Mouse (Mus musculus) cortical plate, adult 2 months (tissue): ENCODE measurements around the gene Gcdh. TPM values are rescaled to one million over a fixed set of nuclear protein-coding genes. Genes with fewer than 3 reads are reported as not detected.

ENCODE experiments used
- H3K27ac ChIP-seq: fragments of 200-500 bp; 2 replicates; pipeline ENCODE4 v1.5.1; 2012; ENCODE audit warnings: low read length, control low read depth, inconsistent platforms; ENCODE audit not compliant: insufficient read depth
- H3K4me1 ChIP-seq: fragments of 200-500 bp; 2 replicates; pipeline ENCODE4 v1.6.1; 2011; ENCODE audit warnings: low read length; ENCODE audit not compliant: control insufficient read depth, insufficient read depth
- H3K4me3 ChIP-seq: fragments of 200-500 bp; 2 replicates; pipeline ENCODE4 v1.5.1; 2011; ENCODE audit warnings: mild to moderate bottlenecking, low read length, control low read depth; ENCODE audit not compliant: insufficient read depth
- CTCF ChIP-seq: fragments of 200-500 bp; IDR thresholded peaks from 2 replicates; pipeline ENCODE4 v1.5.1; 2011; ENCODE audit warnings: mild to moderate bottlenecking, control low read depth, low read length; ENCODE audit not compliant: insufficient read depth; ENCODE audit errors: extremely low read depth
- POLR2A ChIP-seq: fragments of 200-500 bp; IDR thresholded peaks from 2 replicates; pipeline ENCODE4 v1.6.1; 2011; ENCODE audit warnings: mild to moderate bottlenecking, low read length, control low read depth; ENCODE audit not compliant: insufficient read depth; ENCODE audit errors: extremely low read depth
- polyA plus RNA-seq: library from polyadenylated mRNA; depleted of rRNA; stranded (reverse); fragments of >200 nt; gene quantifications from 2 replicates; pipeline ENCODE4 v1.2.3, GENCODE M21; 2012

Gene Gcdh
- polyA plus RNA-seq, 1 experiment: 81.5 TPM

DNA sequence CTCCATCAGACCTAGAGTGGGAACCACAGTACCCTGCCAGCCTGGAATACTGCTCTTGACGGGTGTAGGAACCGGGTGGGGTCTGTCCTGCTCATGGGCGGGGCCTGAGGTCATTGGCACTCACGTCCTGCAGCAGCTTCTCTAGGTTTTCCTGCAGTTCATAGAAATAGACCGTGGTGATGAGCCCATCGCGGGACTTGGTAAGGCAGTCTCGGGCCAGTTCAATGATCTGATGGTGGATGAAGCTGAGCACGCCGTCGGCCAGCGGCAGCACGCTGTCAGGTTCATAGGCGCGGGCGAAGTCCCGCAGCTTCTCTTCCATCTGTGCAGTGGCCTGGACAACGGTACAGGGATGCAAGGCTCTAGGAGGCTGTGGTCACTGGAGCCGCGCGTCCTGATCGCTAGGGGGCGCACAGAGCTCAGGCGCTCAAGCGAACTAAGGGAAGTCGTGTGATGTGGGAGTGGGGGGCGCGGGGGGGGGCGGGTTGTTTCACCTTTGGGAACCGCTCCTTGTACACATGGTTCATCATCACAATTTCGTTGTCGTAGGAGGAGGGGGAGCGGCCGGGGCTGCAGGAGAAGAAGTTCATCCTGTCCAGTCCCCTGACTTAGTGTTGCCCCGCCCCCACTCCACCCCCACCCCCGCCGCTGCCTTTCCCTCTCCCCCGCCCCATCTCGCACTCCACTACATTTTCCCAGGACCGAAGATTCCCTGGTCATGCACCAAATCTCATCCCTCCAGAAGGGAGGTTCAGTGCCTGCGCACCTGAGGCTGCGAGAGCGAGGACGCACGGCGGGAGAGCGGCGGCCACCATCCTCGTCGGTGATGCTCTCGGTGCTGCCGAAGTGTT, 35.0 kb upstream of the Gcdh start:
- H3K27ac ChIP-seq: no peak overlapping the region
- peaks cover 2% of the 10 kb centered on the region; the same call in 1 of the 2 replicates for H3K4me1 ChIP-seq
- peak overlapping the region; percentile 10; the same call in 1 of the 2 replicates for H3K4me3 ChIP-seq
- TF ChIP-seq CTCF (peak; percentile 70), POLR2A (no peak)

- H3K27ac ChIP-seq: no peak overlapping the region
- no peak for TF ChIP-seq CTCF
- TF ChIP-seq POLR2A: no peak
- no peak overlapping the region for H3K4me3 ChIP-seq
- H3K4me1 ChIP-seq: no peaks in the 10 kb centered on the region
Observed at GRCm38 (mm10) chr8:84927513-84927912, 33.8 kb upstream of the Gcdh start.

DNA sequence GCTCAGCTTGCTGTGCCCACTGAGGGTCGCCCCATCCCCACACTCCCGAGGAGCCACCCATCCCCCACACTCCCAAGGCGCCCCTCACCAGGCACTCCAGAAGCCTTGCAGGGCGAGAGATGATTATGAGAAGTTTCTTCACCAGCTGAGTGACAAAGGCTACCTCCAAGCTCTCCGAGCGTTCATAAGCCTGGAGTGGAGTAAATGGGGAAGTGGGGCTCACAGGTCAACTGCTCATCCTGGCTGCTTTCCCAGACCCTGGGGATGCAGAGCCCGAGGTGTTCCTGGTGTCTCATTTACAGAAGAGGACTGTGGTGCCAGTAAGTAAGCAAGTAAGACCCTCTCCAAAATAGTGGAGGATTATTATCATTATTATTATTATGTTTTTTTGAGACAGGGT, 31.8 kb upstream of the Gcdh start:
- no peak overlapping the region for H3K27ac ChIP-seq
- no peak for TF ChIP-seq CTCF
- no peak for TF ChIP-seq POLR2A
- H3K4me3 ChIP-seq: no peak overlapping the region
- H3K4me1 ChIP-seq: no peaks in the 10 kb centered on the region

DNA sequence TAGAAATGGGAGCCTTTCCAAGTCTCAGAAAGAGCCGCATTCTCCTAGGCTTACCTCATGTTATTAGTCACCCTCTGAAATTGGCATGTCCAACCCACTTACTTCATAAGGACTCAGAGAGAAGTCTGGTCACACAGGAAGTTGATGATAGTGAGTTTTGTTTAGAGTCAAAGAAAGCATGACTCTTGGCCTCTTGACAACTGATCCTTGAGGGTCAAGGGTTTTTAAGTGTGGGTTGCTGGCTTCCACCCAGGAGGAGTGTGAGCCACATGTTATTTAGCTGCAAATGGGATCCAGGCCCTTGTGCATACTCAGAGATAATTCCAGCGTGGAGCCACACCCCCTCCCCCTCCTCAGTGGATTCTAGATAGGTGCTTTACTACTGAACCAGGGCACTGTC, 27.9 kb upstream of the Gcdh start:
- Histone ChIP-seq H3K4me3 (no peak overlapping the region), H3K27ac (no peak overlapping the region), H3K4me1 (no peaks in the 10 kb centered on the region)
- TF ChIP-seq POLR2A (no peak), CTCF (no peak)

DNA sequence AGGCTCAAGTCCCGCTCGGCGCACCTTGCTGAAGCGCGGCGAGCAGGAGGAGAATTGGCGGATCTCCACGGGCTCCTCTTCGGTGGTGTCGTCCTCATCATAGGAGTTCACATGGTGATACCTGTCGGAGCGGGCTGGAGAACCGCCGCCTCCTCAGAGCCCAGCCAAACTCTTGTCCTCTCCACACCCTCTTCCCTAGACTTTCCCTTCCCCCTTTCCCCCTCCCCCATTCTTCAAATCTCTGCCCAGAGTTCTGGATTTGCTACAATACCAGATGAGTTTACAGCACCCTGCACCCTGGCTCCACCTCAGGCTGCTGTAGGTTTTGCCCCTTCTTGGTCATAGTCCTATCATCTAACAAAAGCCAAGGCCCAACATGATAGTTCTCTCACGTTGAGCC, 24.9 kb upstream of the Gcdh start:
- no peak overlapping the region for H3K4me3 ChIP-seq
- H3K27ac ChIP-seq: no peak overlapping the region
- no peak for TF ChIP-seq POLR2A
- TF ChIP-seq CTCF: no peak
- no peaks in the 10 kb centered on the region for H3K4me1 ChIP-seq

GRCm38 (mm10) chr8:84917781-84918180, 24.1 kb upstream of the Gcdh start:
- Histone ChIP-seq H3K27ac (no peak overlapping the region), H3K4me3 (no peak overlapping the region), H3K4me1 (0 out of 2 replicates have a peak, but pooled peaks cover 2% of the 10 kb centered on the region)
- TF ChIP-seq CTCF: no peak
- TF ChIP-seq POLR2A: no peak

DNA sequence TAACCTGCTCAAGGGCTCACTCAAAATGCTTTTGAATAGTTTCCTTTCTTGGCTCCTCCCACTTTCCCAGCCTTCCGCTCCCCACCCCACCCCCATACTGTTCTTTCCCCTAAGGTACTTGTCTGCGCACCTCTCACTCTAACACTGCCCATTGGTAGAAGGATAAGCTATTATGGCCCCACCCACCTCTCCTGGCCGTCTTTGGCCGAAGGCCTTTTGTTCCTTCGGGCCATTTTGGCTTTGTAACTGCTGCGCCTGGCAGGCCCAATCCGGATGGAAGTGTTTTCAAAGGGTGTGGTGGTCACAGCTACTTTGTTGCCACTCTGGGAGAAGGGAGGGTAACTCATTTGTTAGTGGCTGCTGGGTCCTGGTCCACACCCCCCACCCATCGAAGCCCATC, 21.5 kb upstream of the Gcdh start:
- no peak for TF ChIP-seq POLR2A
- no peak for TF ChIP-seq CTCF

DNA sequence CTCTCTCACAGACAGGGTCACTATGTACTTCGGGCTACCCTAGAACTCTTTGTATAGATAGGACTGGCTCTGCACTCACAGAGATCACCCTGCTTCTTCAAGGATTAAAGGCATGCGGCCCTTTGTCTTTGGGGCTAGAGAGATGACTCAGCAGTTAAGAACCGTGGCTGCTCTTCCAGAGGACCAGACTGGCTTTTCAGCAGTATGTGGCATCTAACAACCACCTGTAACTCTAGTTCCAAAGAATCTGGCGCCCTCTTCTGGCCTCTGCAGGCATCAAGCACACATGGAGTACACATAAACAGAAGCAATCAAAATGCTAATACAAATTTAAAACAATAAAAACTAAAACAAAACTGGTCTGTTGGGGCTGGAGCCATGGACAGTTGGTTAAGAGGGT, 20.2 kb upstream of the Gcdh start:
- Histone ChIP-seq H3K27ac (no peak overlapping the region), H3K4me1 (0 out of 2 replicates have a peak, but pooled peaks cover 2% of the 10 kb centered on the region), H3K4me3 (no peak overlapping the region)
- TF ChIP-seq CTCF: peak; percentile 23; the same call in 1 of the 2 replicates
- TF ChIP-seq POLR2A: no peak

More for the DNA sequence above, 21.5 kb upstream of the Gcdh start:
- Histone ChIP-seq H3K27ac (no peak overlapping the region), H3K4me3 (no peak overlapping the region), H3K4me1 (0 out of 2 replicates have a peak, but pooled peaks cover 2% of the 10 kb centered on the region)

DNA sequence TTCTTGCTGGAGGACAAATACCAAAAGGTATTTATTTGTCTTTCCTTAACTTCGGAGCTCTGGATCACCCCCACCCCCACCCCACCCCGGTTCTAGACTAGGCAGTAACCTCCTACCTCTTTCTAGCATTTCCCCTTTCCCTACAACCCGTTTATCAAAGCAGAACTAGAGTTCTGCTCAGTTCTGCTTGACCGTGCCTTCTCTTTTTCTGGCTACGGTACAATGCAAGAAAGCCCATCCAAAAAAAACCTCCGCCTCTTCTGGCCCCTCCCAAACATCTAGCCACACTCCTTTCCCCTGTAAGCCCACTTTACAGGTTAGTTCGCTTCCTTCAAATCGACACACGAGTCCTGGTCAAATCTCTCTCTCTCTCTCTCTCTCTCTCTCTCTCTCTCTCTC, 19.8 kb upstream of the Gcdh start:
- Histone ChIP-seq H3K4me1 (0 out of 2 replicates have a peak, but pooled peaks cover 2% of the 10 kb centered on the region), H3K27ac (no peak overlapping the region), H3K4me3 (peak overlapping the region; percentile 8; the same call in 1 of the 2 replicates)
- TF ChIP-seq POLR2A: no peak
- TF ChIP-seq CTCF: no peak

- peak overlapping the region; percentile 8; the same call in 1 of the 2 replicates for H3K4me3 ChIP-seq
- no peak overlapping the region for H3K27ac ChIP-seq
Observed at GRCm38 (mm10) chr8:84912895-84913501, 19.3 kb upstream of the Gcdh start.

DNA sequence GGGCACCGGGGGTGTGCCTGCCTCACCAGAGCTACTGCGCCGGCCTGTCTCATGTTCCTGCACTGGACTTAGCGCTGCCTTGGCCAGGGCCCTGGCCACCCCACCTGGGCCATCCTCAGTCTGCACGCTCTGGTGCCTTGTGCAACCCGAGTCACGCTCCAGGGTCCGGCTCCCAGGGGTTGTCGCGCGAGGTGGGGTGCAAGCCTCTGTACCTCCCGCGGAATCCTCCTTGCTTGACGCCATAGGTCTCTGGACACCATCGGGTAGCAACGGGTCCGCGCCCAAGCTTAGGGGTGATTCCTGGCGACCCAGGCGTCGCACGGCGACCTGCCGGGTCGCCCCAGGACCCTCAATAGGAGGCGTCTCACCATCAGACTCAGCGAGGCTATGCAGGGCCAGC, 18.7 kb upstream of the Gcdh start:
- Histone ChIP-seq H3K4me1 (0 out of 2 replicates have a peak, but pooled peaks cover 2% of the 10 kb centered on the region), H3K27ac (no peak overlapping the region), H3K4me3 (no peak overlapping the region)
- no peak for TF ChIP-seq CTCF
- no peak for TF ChIP-seq POLR2A

More at GRCm38 (mm10) chr8:84912895-84913501, 19.3 kb upstream of the Gcdh start:
- no peak for TF ChIP-seq POLR2A
- 0 out of 2 replicates have a peak, but pooled peaks cover 2% of the 10 kb centered on the region for H3K4me1 ChIP-seq
